Mouse (Mus musculus): Measurements from ENCODE around the gene Cryba4. TPM values are rescaled to one million over a fixed set of nuclear protein-coding genes. Genes with fewer than 3 reads are reported as not detected.

Gene Cryba4
- polyA plus RNA-seq, 1 experiment from 2014 or later = 1.7 TPM

- Histone ChIP-seq H3K4me2 (no peak overlapping the region), H3K27me3 (replicated peaks) (no peaks in the 10 kb centered on the region), H3K4me3 (replicated peaks) (no peak overlapping the region), H3K36me3 (no peaks in the 10 kb centered on the region), H3K27ac (replicated peaks) (no peak overlapping the region), H3K9ac (replicated peaks) (no peak overlapping the region), H3K9me3 (replicated peaks) (no peaks in the 10 kb centered on the region), H3K4me1 (peaks cover 41% of the 10 kb centered on the region)
- ATAC-seq (ENCODE audit: low FRiP score) = no peak
- WGBS = 97% methylated on average over 2 of the region's 2 CpGs
These were observed 41.5 kb upstream of the Cryba4 start for GRCm38 (mm10) chr5:112293800-112294199.

DNA sequence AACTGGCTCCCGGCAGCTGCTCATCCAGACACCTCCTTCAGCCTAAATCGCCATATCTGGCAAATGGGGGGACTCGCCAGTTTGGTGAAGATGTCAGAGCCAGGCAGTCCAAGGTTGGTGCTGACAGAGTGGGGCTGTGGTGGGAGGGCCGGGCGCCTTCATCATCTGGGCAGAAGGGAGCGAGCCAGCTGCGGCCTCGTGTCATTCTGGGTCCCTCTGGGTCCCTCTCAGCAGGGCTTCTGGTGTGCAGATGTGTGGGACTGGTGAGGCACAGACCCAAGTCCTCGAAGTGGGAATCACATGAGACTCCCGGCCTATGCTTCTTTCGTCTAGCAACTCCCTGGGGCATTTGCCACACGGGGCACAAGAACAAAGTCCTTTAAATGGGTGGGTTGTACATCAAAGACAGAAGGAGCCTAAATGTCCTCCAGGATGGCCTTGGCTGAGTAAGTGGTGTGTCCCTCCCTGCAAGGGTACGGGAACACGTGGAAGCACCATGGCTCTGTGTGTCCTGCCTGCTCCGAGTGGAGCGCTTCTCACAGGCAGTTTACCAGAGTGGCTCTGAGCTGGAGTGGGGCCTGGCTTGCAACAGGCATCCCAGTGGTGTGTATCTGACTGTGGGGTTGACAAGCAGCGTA is 40.1 kb upstream of the Cryba4 start:
- Histone ChIP-seq H3K36me3 (no peaks in the 10 kb centered on the region), H3K9me3 (replicated peaks) (no peaks in the 10 kb centered on the region), H3K4me3 (replicated peaks) (no peak overlapping the region), H3K4me2 (no peak overlapping the region), H3K9ac (replicated peaks) (no peak overlapping the region), H3K27ac (replicated peaks) (no peak overlapping the region), H3K4me1 (peaks cover 39% of the 10 kb centered on the region), H3K27me3 (replicated peaks) (no peaks in the 10 kb centered on the region)
- WGBS = 71% methylated on average over 17 of the region's 17 CpGs
- ATAC-seq (ENCODE audit: low FRiP score) = no peak

- Histone ChIP-seq H3K9me3 (replicated peaks) (no peaks in the 10 kb centered on the region), H3K36me3 (no peaks in the 10 kb centered on the region), H3K9ac (replicated peaks) (no peak overlapping the region), H3K4me3 (replicated peaks) (no peak overlapping the region), H3K27me3 (replicated peaks) (no peaks in the 10 kb centered on the region), H3K27ac (replicated peaks) (no peak overlapping the region), H3K4me2 (no peak overlapping the region), H3K4me1 (peaks cover 39% of the 10 kb centered on the region)
- 74% methylated on average over 5 of the region's 5 CpGs for WGBS
- no peak for ATAC-seq (ENCODE audit: low FRiP score)
These were observed 39.5 kb upstream of the Cryba4 start for GRCm38 (mm10) chr5:112291866-112292265.

DNA sequence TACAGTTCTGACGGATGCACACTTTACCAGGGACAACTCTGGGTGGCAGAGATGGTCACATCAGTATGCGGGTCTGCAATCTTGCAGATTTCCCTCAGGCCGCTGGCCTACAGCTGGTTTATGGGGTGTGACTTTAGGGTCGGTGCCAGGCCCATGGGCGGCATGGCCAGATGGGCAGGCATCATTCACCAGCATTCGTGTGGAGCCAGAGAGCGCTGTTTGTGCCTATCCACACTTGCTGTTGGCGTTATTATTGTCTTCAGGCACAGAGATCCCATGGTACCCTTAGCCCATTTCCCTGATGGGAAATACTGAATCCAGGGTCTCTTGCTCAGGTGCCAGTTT is 38.2 kb upstream of the Cryba4 start:
- no peak for ATAC-seq (ENCODE audit: low FRiP score)

DNA sequence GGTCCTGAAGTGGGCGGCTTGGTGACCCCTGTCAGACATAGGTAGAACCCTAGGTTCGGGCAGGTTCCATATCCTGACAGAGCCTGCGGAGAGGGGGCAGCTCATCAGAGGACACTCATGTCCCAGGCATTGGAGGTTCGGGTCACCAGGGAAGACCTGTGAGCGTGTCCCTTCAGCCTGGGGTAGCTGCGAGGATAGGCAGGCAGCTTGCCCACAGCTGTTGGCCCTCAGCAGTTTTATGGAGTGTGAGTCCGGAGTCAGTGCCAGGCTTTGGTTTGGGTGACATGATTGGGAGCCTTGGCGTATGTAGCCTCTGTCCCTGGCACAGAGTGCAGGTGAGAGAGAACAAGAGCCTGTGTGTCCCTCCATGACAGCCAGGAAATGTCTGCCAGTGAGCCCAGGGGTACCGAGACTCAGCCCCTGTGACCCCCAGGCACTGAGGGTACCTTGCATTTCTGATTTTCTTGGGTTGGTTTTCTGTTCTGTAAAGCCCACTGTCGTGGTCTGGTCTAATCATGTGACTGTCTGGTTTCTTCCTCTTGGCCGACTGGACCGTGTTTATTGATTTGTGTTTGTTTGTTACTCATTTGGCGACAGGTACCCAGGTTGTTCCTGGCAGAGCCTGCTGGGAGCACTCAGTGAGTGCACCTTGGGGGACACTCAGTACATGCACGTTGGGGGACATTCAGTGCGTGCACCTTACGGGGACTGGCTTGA is 37.7 kb upstream of the Cryba4 start:
- Histone ChIP-seq H3K9ac (replicated peaks) (no peak overlapping the region), H3K27ac (replicated peaks) (no peak overlapping the region), H3K4me1 (peaks cover 37% of the 10 kb centered on the region), H3K4me3 (replicated peaks) (no peak overlapping the region), H3K36me3 (no peaks in the 10 kb centered on the region), H3K4me2 (0 out of 2 replicates have a peak overlapping the region, but pooled peaks have one; percentile 2), H3K9me3 (replicated peaks) (no peaks in the 10 kb centered on the region), H3K27me3 (replicated peaks) (no peaks in the 10 kb centered on the region)
- ATAC-seq (ENCODE audit: low FRiP score) = no peak
- WGBS = 82% methylated on average over 16 of the region's 16 CpGs

More for the DNA sequence above, 38.2 kb upstream of the Cryba4 start:
- no peak overlapping the region for H3K9ac ChIP-seq (replicated peaks)
- no peaks in the 10 kb centered on the region for H3K9me3 ChIP-seq (replicated peaks)
- H3K4me2 ChIP-seq = no peak overlapping the region
- H3K27me3 ChIP-seq (replicated peaks) = no peaks in the 10 kb centered on the region
- H3K27ac ChIP-seq (replicated peaks) = no peak overlapping the region
- 64% methylated on average over 8 of the region's 8 CpGs for WGBS
- no peak overlapping the region for H3K4me3 ChIP-seq (replicated peaks)
- H3K36me3 ChIP-seq = no peaks in the 10 kb centered on the region
- H3K4me1 ChIP-seq = peaks cover 39% of the 10 kb centered on the region

GRCm38 (mm10) chr5:112289236-112289635 is 36.9 kb upstream of the Cryba4 start:
- peaks cover 35% of the 10 kb centered on the region for H3K4me1 ChIP-seq
- no peaks in the 10 kb centered on the region for H3K9me3 ChIP-seq (replicated peaks)
- H3K27me3 ChIP-seq (replicated peaks) = no peaks in the 10 kb centered on the region
- H3K4me2 ChIP-seq = peak overlapping the region; percentile 6; the same call in 1 of the 2 replicates
- no peak overlapping the region for H3K4me3 ChIP-seq (replicated peaks)
- no peak for ATAC-seq (ENCODE audit: low FRiP score)
- no peak overlapping the region for H3K27ac ChIP-seq (replicated peaks)
- no peak overlapping the region for H3K9ac ChIP-seq (replicated peaks)
- 56% methylated on average over 8 of the region's 8 CpGs for WGBS
- H3K36me3 ChIP-seq = no peaks in the 10 kb centered on the region

- no peaks in the 10 kb centered on the region for H3K9me3 ChIP-seq (replicated peaks)
- no peak for ATAC-seq (ENCODE audit: low FRiP score)
- H3K9ac ChIP-seq (replicated peaks) = no peak overlapping the region
- 72% methylated on average over 9 of the region's 9 CpGs for WGBS
- no peak overlapping the region for H3K4me2 ChIP-seq
- peaks cover 41% of the 10 kb centered on the region for H3K4me1 ChIP-seq
- H3K36me3 ChIP-seq = no peaks in the 10 kb centered on the region
- H3K27me3 ChIP-seq (replicated peaks) = no peaks in the 10 kb centered on the region
- no peak overlapping the region for H3K4me3 ChIP-seq (replicated peaks)
- no peak overlapping the region for H3K27ac ChIP-seq (replicated peaks)
These were observed 36.1 kb upstream of the Cryba4 start for GRCm38 (mm10) chr5:112288193-112289141.

DNA sequence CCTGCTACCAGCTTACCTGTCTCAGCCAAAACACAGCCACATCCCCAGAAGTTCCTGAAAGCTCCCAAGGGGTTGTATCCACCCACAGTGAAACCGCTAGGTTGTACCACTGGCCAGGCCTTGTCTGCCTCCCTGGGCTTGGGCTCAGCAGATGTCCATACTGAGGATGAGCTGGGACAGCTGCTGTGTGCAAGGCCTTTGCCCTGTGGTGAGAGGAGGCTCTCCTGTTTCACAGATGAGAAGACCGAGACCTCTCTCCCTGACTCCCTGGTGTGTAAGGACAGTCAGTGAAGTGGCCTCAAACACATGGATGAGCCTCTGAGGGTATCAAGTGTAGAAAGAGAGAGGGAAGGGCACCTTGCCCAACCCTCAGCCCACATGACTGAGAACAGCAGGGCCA is 35.3 kb upstream of the Cryba4 start:
- no peaks in the 10 kb centered on the region for H3K9me3 ChIP-seq (replicated peaks)
- peaks cover 41% of the 10 kb centered on the region for H3K4me1 ChIP-seq

GRCm38 (mm10) chr5:112286984-112287641 is 34.8 kb upstream of the Cryba4 start:
- no peak overlapping the region for H3K9ac ChIP-seq (replicated peaks)
- H3K27ac ChIP-seq (replicated peaks) = no peak overlapping the region
- ATAC-seq (ENCODE audit: low FRiP score) = no peak
- peaks cover 36% of the 10 kb centered on the region for H3K4me1 ChIP-seq
- no peaks in the 10 kb centered on the region for H3K36me3 ChIP-seq
- H3K4me2 ChIP-seq = no peak overlapping the region
- 82% methylated on average over 11 of the region's 11 CpGs for WGBS
- H3K27me3 ChIP-seq (replicated peaks) = no peaks in the 10 kb centered on the region
- H3K4me3 ChIP-seq (replicated peaks) = no peak overlapping the region
- H3K9me3 ChIP-seq (replicated peaks) = no peaks in the 10 kb centered on the region

More for the DNA sequence above, 35.3 kb upstream of the Cryba4 start:
- 82% methylated on average over 2 of the region's 2 CpGs for WGBS
- no peak overlapping the region for H3K4me2 ChIP-seq
- no peaks in the 10 kb centered on the region for H3K27me3 ChIP-seq (replicated peaks)
- H3K4me3 ChIP-seq (replicated peaks) = no peak overlapping the region
- no peak for ATAC-seq (ENCODE audit: low FRiP score)
- H3K36me3 ChIP-seq = no peaks in the 10 kb centered on the region
- H3K9ac ChIP-seq (replicated peaks) = no peak overlapping the region
- no peak overlapping the region for H3K27ac ChIP-seq (replicated peaks)

DNA sequence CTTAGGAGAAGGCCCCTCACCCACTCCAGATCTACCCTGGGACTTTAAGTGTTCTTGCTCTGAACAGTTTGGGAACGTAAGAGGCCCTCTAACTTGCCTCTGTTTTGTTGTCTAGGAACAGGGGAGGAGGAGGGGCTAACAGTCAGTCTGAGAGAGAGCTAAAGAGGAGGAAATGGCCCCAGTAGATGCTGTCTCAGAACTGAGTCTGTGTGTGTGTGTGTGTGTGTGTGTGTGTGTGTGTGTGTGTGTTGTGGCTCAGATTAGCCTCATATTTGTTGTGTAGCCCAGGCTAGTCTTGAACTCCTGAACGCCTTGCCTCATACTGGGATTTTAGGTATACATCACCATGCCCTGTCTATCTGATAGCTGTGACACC is 34.3 kb upstream of the Cryba4 start:
- Histone ChIP-seq H3K4me1 (peaks cover 32% of the 10 kb centered on the region), H3K27ac (replicated peaks) (no peak overlapping the region), H3K9me3 (replicated peaks) (no peaks in the 10 kb centered on the region), H3K4me2 (no peak overlapping the region), H3K4me3 (replicated peaks) (no peak overlapping the region), H3K9ac (replicated peaks) (no peak overlapping the region), H3K36me3 (no peaks in the 10 kb centered on the region), H3K27me3 (replicated peaks) (no peaks in the 10 kb centered on the region)
- ATAC-seq (ENCODE audit: low FRiP score) = no peak
- 97% methylated on average over 2 of the region's 2 CpGs for WGBS

GRCm38 (mm10) chr5:112285548-112286085 is 33.3 kb upstream of the Cryba4 start:
- H3K4me3 ChIP-seq (replicated peaks) = no peak overlapping the region
- no peak overlapping the region for H3K4me2 ChIP-seq
- ATAC-seq (ENCODE audit: low FRiP score) = no peak
- H3K27ac ChIP-seq (replicated peaks) = no peak overlapping the region
- no peaks in the 10 kb centered on the region for H3K9me3 ChIP-seq (replicated peaks)
- H3K9ac ChIP-seq (replicated peaks) = no peak overlapping the region
- H3K27me3 ChIP-seq (replicated peaks) = no peaks in the 10 kb centered on the region
- H3K36me3 ChIP-seq = no peaks in the 10 kb centered on the region
- 81% methylated on average over 7 of the region's 7 CpGs for WGBS
- peaks cover 23% of the 10 kb centered on the region for H3K4me1 ChIP-seq

Data from neural tube, embryonic 15.5 days (tissue).